Mouse (Mus musculus) limb, embryonic 14.5 days (tissue): ENCODE data around the gene Faim2. TPM values are rescaled to one million over a fixed set of nuclear protein-coding genes. Genes with fewer than 3 reads are reported as not detected.

ENCODE experiments used
- ATAC-seq: fragments of 200-750 bp; cut with Nextera tagmentation; 2 replicates; pipeline ENCODE4 v1.8.0; 2017; ENCODE audit warnings: low read depth, moderate number of reproducible peaks, moderate TSS enrichment; ENCODE audit not compliant: low FRiP score
- DNase-seq: peaks from one replicate; pipeline ENCODE4 v3.0.0-alpha.2; 2015; ENCODE audit warnings: low spot score
- H3K27ac ChIP-seq: fragments of 300-500 bp; sonication (generic); replicated peaks from 2 replicates; pipeline ENCODE4 v1.5.1; 2014; ENCODE audit warnings: low read depth, mild to moderate bottlenecking, low read length, moderate library complexity, mixed read lengths
- H3K27me3 ChIP-seq: fragments of 300-500 bp; sonication (generic); 2 replicates; pipeline ENCODE4 v1.6.1; 2014; ENCODE audit warnings: low read length, mixed read lengths; ENCODE audit not compliant: control insufficient read depth, insufficient read depth
- H3K36me3 ChIP-seq: fragments of 300-500 bp; sonication (generic); 2 replicates; pipeline ENCODE4 v1.6.1; 2014; ENCODE audit warnings: mild to moderate bottlenecking, low read length, moderate library complexity, mixed read lengths; ENCODE audit not compliant: control insufficient read depth, insufficient read depth
- H3K4me1 ChIP-seq: fragments of 300-500 bp; sonication (generic); 2 replicates; pipeline ENCODE4 v1.6.1; 2014; ENCODE audit warnings: antibody characterized with exemption, low read length, mixed read lengths; ENCODE audit not compliant: control insufficient read depth, insufficient read depth
- H3K4me2 ChIP-seq: fragments of 300-500 bp; sonication (generic); replicated peaks from 2 replicates; pipeline ENCODE4 v1.6.1; 2014; ENCODE audit warnings: low read depth, mild to moderate bottlenecking, low read length, moderate library complexity; ENCODE audit not compliant: severe bottlenecking
- H3K4me3 ChIP-seq: fragments of 300-500 bp; sonication (generic); replicated peaks from 2 replicates; pipeline ENCODE4 v1.5.1; 2014; ENCODE audit warnings: low read length
- H3K9ac ChIP-seq: fragments of 300-500 bp; sonication (generic); 2 replicates; pipeline ENCODE4 v1.6.1; 2014; ENCODE audit warnings: mild to moderate bottlenecking, low read depth, low read length, moderate library complexity; ENCODE audit not compliant: severe bottlenecking
- H3K9me3 ChIP-seq: fragments of 300-500 bp; sonication (generic); 2 replicates; pipeline ENCODE4 v1.6.1; 2016; ENCODE audit warnings: low read length; ENCODE audit not compliant: control insufficient read depth
- POLR2A ChIP-seq: fragments of 200-500 bp; IDR thresholded peaks from 2 replicates; pipeline ENCODE4 v1.8.0; 2012; ENCODE audit warnings: inconsistent platforms, mild to moderate bottlenecking, moderate library complexity, borderline replicate concordance; ENCODE audit not compliant: insufficient read depth, insufficient read length; ENCODE audit errors: extremely low read depth
- WGBS: fragments of 180-500 bp; shearing (Covaris S2); extraction: QIAGEN DNeasy Blood & Tissue Kit; methylation state at CpG from one replicate; pipeline ENCODE4 v1.1.7; 2014; 5-methylcytosine and 5-hydroxymethylcytosine counted together
- polyA plus RNA-seq, 2 experiments: library from polyadenylated mRNA; depleted of rRNA in 1 of 2; stranded (reverse) in 1 of 2; unstranded in 1 of 2; fragments of >200 nt; fragmentation: Nextera tagmentation in 1 of 2; extraction: Ambion mirVana in 1 of 2; gene quantifications; 2 replicates each; pipeline versions ENCODE4 v1.2.1 to v1.2.3; 2012 to 2014

The Faim2 gene
- polyA plus RNA-seq, 2 experiments = 0.10 to 0.21 TPM

DNA sequence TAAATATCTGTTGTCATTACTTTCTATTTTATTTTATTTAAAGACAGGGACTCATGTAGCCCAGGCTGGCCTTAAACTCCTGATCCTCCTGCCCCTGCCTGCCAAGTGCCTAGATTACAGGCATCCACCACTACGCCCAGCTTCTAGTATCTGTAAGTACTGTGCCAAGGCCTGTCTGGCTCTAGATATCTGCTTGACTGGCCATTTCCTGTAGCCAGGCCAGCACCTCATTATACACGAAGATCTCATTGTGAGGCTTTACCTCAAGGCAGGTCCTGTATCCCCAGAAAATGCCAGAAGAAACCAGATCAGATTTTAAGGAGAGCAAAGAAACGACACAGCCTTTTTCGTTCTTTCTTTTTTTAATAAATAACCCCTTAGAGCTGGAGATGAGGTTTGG is 58.2 kb downstream of the Faim2 start:
- H3K4me3 ChIP-seq = no peak overlapping the region
- 84% methylated on average over 4 of the region's 4 CpGs for WGBS
- H3K4me2 ChIP-seq = no peak overlapping the region
- ATAC-seq (no peak), DNase-seq (no peak)
- no peak overlapping the region for H3K27ac ChIP-seq
- H3K4me1 ChIP-seq = peaks cover 4% of the 10 kb centered on the region; the same call in 1 of the 2 replicates
- no peaks in the 10 kb centered on the region for H3K27me3 ChIP-seq
- H3K9ac ChIP-seq = no peak overlapping the region
- no peak for TF ChIP-seq POLR2A
- H3K36me3 ChIP-seq = peaks cover 22% of the 10 kb centered on the region
- H3K9me3 ChIP-seq = no peaks in the 10 kb centered on the region

DNA sequence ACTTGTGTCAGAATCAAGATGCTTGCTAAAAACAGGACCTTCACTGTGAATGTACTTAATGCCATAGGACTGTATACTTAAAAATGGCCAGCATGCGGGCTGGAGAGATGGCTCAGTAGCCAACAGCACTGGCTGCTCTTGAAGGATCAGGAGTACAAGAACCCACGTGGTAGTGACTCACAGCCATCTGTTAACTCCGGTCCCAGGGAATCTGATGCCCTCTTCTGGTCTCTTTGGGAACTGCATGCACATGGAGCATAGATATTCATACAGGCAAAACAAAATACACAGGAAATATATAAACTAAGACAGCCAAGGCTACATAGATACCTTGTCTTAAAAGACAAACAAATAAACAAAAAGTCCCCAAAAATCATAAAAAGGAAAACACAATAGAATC is 58.9 kb downstream of the Faim2 start:
- DNase-seq = peak; percentile 62
- Histone ChIP-seq H3K27me3 (no peaks in the 10 kb centered on the region), H3K4me2 (no peak overlapping the region), H3K4me3 (no peak overlapping the region), H3K27ac (no peak overlapping the region), H3K9me3 (no peaks in the 10 kb centered on the region), H3K9ac (no peak overlapping the region), H3K36me3 (peaks cover 22% of the 10 kb centered on the region), H3K4me1 (peaks cover 4% of the 10 kb centered on the region; the same call in 1 of the 2 replicates)
- no peak for ATAC-seq
- WGBS = 44% methylated on average over 3 of the region's 3 CpGs
- TF ChIP-seq POLR2A = no peak

DNA sequence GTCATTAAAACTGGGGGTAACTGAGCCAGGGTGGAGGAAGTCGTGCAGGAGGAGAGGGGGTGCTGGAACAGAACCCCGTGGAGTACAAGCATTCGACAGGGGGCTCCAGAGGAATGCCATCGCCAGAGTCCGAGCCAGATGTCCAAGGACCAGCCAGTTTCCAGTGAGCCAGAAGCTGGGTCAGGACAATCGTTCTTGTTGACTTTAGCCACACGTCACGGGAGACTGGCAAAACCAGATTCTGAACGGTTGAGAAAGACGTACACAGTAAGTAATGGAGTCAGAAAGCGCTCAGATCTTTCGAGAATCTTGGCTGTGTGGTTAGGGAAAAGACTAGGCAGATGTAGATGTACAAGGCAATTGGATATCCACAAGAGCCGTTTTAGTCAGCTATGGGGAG is 64.8 kb downstream of the Faim2 start:
- 61% methylated on average over 13 of the region's 13 CpGs for WGBS
- Histone ChIP-seq H3K27me3 (no peaks in the 10 kb centered on the region), H3K36me3 (no peaks in the 10 kb centered on the region; the same call in 1 of the 2 replicates), H3K4me3 (no peak overlapping the region), H3K9me3 (no peaks in the 10 kb centered on the region), H3K27ac (no peak overlapping the region), H3K4me2 (no peak overlapping the region), H3K9ac (no peak overlapping the region), H3K4me1 (peaks cover 6% of the 10 kb centered on the region; the same call in 1 of the 2 replicates)
- ATAC-seq (no peak), DNase-seq (no peak)
- TF ChIP-seq POLR2A = no peak

DNA sequence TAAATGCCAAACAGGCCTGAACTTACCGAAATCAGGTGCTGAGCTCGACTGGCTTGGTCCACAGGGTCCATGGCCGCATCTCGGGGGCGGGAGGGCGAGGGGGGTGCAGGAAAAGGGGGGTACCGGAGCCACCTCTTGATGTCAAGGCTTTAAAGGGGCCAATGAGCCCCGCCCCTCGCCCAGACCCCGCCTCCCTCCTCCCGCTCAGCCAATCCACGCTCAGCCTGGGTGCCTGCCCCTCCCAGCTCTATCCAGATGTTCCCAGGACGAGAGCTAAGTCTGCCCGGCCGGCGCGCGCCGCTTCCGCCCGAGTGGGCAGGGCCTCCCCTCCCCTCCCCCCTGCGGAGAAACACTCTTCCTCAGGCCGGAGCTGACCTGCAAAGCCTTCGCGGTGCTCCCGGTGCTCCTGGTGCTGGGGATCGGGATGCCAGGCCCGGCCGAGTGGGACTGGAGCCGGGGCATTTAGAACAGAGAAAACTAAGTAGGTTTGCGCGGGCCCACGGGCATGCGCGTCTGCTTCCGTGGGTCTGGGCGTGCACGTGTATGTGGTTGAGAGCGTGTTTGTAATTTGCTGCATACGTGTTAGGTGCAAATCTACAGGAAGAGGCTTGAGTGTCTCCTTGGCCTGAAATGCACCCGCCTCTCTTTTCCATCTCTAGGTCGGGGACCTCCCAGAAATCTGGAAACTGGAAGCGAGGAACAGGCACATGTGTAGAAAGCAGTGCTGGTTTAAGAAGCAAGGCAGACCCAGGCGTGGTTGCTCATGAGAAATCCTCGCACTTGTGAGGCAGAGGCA is 70.2 kb downstream of the Faim2 start, which contains the start of gene Nckap5l:
Gene Nckap5l, minus strand, starts transcription at position 143 of the 796 bp plus-strand sequence.
- Histone ChIP-seq H3K36me3 (peaks cover 8% of the 10 kb centered on the region; the same call in 1 of the 2 replicates), H3K27me3 (no peaks in the 10 kb centered on the region), H3K4me1 (peaks cover 22% of the 10 kb centered on the region), H3K9ac (peak within 1 kb of the TSS; percentile 76), H3K27ac (peak within 1 kb of the TSS; percentile 91), H3K9me3 (no peaks in the 10 kb centered on the region), H3K4me3 (peak within 1 kb of the TSS; percentile 86), H3K4me2 (peak within 1 kb of the TSS; percentile 76)
- ATAC-seq (peak; percentile 96), DNase-seq (peak; percentile 95)
- under 1% methylated on average over 27 of the region's 45 CpGs for WGBS
- TF ChIP-seq POLR2A = 0 out of 2 replicates have a peak, but pooled peaks have one; percentile 7

DNA sequence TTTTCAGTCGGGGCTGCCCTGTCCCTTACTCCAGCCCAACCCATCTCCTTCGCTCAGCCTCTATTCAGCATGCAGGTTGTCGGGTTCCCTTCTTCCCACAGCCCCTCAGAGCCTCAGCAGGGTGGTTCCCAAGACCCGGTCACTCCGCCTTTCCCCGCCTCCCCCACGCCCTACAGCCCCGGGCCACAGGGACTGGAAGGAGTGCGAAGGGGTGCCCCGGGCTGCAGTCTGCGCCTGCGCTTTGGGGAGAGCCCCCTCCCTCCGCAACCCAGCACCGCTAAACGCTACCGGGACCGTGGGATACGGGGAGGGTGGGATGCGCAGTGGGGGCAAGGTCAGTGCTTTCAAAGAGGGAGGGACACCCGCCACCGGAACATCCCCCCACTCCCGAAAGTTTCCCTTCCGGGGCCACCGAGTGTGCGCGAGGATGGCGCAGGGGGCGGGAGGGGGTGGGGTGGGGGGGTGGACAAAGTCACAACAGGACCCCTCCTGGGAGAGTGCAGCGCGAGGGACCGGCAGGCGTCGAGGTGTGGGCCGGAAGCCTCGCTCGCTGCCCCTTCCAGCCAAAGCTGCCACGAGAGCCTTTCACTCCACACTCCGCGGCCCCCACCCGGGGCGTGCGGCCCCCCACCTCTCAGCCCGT is 70.9 kb downstream of the Faim2 start:
- H3K4me3 ChIP-seq = peak overlapping the region; percentile 86
- peaks cover 22% of the 10 kb centered on the region for H3K4me1 ChIP-seq
- WGBS = 3% methylated on average over 27 of the region's 43 CpGs
- DNase-seq (peak; percentile 40), ATAC-seq (peak; percentile 71)
- no peaks in the 10 kb centered on the region for H3K9me3 ChIP-seq
- peak overlapping the region; percentile 76 for H3K9ac ChIP-seq
- H3K27me3 ChIP-seq = no peaks in the 10 kb centered on the region
- TF ChIP-seq POLR2A = no peak
- H3K27ac ChIP-seq = peak overlapping the region; percentile 91
- H3K36me3 ChIP-seq = peaks cover 15% of the 10 kb centered on the region
- H3K4me2 ChIP-seq = peak overlapping the region; percentile 76
